Mouse (Mus musculus) heart, postnatal 0 days (tissue): ENCODE data around the gene Mfsd4b5. TPM values are rescaled to one million over a fixed set of nuclear protein-coding genes. Genes with fewer than 3 reads are reported as not detected.
"Not testable (repeated sequence)": the region's sequence is repeated elsewhere in the genome, so short reads cannot be mapped to it uniquely, and the experiment has no call there.

Experiments used
- ATAC-seq: fragments of 200-750 bp; cut with Nextera tagmentation; 2 replicates; pipeline ENCODE4 v1.8.0; 2017; ENCODE audit warnings: low read depth, moderate number of reproducible peaks, moderate library complexity; ENCODE audit not compliant: insufficient read depth
- DNase-seq: peaks from one replicate; pipeline ENCODE4 v3.0.0-alpha.2; 2016; ENCODE audit warnings: low spot score
- H3K27ac ChIP-seq: fragments of 300-500 bp; sonication (generic); 2 replicates; pipeline ENCODE4 v1.5.1; 2014; ENCODE audit warnings: low read depth, mild to moderate bottlenecking
- H3K27me3 ChIP-seq: fragments of 300-500 bp; sonication (generic); 2 replicates; pipeline ENCODE4 v1.6.1; 2014; ENCODE audit warnings: low read length, mixed read lengths; ENCODE audit not compliant: control insufficient read depth, insufficient read depth
- H3K36me3 ChIP-seq: fragments of 300-500 bp; sonication (generic); replicated peaks from 2 replicates; pipeline ENCODE4 v1.6.1; 2014; ENCODE audit warnings: low read length, mixed read lengths; ENCODE audit not compliant: control insufficient read depth, insufficient read depth
- H3K4me1 ChIP-seq: fragments of 300-500 bp; sonication (generic); 2 replicates; pipeline ENCODE4 v1.6.1; 2014; ENCODE audit warnings: antibody characterized with exemption; ENCODE audit not compliant: control insufficient read depth, insufficient read depth
- H3K4me2 ChIP-seq: fragments of 300-500 bp; sonication (generic); 2 replicates; pipeline ENCODE4 v1.6.1; 2014; ENCODE audit warnings: low read depth, mild to moderate bottlenecking, low read length, moderate library complexity
- H3K4me3 ChIP-seq: fragments of 300-500 bp; sonication (generic); 2 replicates; pipeline ENCODE4 v1.5.1; 2014; ENCODE audit warnings: low read depth, low read length
- H3K9ac ChIP-seq: fragments of 300-500 bp; sonication (generic); replicated peaks from 2 replicates; pipeline ENCODE4 v1.6.1; 2014; ENCODE audit warnings: low read depth, low read length, mixed read lengths
- H3K9me3 ChIP-seq: fragments of 300-500 bp; sonication (generic); replicated peaks from 2 replicates; pipeline ENCODE4 v1.6.1; 2016; ENCODE audit warnings: low read length; ENCODE audit not compliant: control insufficient read depth
- CTCF ChIP-seq: IDR thresholded peaks from 2 replicates; pipeline ENCODE4 v1.5.1; 2016; ENCODE audit warnings: antibody characterized with exemption, control low read depth, low read depth
- EP300 ChIP-seq: IDR thresholded peaks from 2 replicates; pipeline ENCODE4 v1.6.1; 2016; ENCODE audit warnings: antibody characterized with exemption, low read depth
- WGBS: fragments of 180-500 bp; shearing (Covaris S2); extraction: QIAGEN DNeasy Blood & Tissue Kit; methylation state at CpG from one replicate; pipeline ENCODE4 v1.1.7; 2014; 5-methylcytosine and 5-hydroxymethylcytosine counted together
- polyA plus RNA-seq: library from polyadenylated mRNA; unstranded; fragments of >200 nt; fragmentation: Nextera tagmentation; extraction: Ambion mirVana; gene quantifications from 2 replicates; pipeline ENCODE4 v1.2.1, GENCODE M21; 2015
- total RNA-seq: library from RNA; depleted of rRNA; stranded (reverse); fragments of >200 nt; gene quantifications from 2 replicates; pipeline ENCODE4 v1.2.3, GENCODE M21; 2014; ENCODE audit warnings: low replicate concordance

The Mfsd4b5 gene
- total and polyA plus RNA-seq, 2 experiments from 2014 or later = 0.14 TPM; not detected in 1

DNA sequence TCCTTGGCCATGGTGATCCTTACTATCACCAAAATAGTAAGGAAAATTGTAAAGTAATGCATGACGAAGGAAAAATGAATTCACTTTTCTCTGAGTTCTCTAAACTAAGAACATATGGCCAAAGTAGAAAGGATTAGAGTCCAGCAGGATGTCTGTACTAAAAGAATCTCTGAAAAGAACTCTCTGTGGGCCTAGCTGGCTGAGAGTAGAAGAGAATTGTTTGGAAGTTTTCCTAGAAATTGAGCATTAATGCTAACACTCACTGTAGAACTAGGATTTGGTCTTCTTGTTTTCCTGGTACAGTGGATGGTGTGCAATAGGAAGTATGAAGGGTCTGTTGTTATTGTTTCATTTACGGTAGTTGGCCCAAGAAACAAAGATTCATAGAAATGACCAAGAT, 31.3 kb downstream of the Mfsd4b5 start:
- 66% methylated on average over 2 of the region's 2 CpGs for WGBS
- H3K9me3 ChIP-seq = no peaks in the 10 kb centered on the region
- no peak for TF ChIP-seq CTCF
- no peaks in the 10 kb centered on the region for H3K36me3 ChIP-seq
- DNase-seq (no peak), ATAC-seq (no peak)
- no peak overlapping the region for H3K27ac ChIP-seq
- no peak overlapping the region for H3K9ac ChIP-seq
- no peak overlapping the region for H3K4me3 ChIP-seq
- no peaks in the 10 kb centered on the region for H3K27me3 ChIP-seq
- peaks cover 9% of the 10 kb centered on the region for H3K4me1 ChIP-seq
- no peak overlapping the region for H3K4me2 ChIP-seq

DNA sequence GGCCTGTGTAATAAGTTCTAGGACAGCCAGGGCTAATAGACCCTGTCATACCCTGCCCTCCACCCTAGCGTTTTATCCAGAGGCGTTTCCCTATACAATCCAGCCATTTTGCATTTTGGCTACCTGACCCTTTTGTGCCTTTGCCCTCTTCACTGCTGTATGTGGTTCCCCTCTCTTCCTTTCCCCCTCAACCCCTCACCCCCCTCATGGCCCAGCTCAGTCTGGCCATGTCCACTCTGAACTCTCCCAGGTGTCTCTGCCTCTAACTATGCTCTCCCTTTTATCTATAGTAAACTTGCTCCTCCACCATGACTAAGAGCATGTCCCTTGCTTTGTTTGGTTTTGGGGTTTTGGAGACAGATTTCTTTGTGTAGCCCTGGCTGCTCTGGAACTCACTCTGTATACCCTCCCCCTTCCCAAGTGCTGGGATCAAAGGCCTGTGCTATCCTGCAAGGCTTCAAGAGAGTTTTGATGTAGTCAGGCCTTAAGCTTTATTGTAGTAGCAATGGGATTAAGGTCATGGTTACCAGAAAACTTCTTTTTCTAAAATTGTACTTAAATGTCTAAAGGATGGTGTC, 37.0 kb downstream of the Mfsd4b5 start:
- WGBS = 92% methylated on average over 2 of the region's 2 CpGs

DNA sequence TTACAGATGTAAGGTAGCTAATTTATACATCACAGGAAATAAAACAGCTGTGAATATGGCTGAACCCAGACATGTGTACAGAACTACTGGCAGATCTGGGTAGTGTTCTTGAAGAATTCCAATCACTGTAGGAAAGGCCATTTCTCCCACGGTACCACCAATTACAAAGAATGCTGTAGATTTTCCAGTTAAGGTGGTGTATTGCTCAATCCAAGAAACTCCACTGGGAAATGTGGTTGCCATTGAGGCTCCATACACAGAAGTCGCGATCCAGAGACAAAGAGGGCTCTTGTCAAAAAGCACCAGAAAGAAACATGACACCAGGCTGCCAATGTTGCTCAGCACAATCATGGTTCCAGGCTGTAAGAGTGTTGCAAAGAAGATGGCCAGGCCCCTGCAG, 39.3 kb downstream of the Mfsd4b5 start:
- ATAC-seq = not testable (repeated sequence)

More for the DNA sequence above, 37.0 kb downstream of the Mfsd4b5 start:
- no peak overlapping the region for H3K4me2 ChIP-seq
- H3K4me1 ChIP-seq = no peaks in the 10 kb centered on the region
- no peaks in the 10 kb centered on the region for H3K27me3 ChIP-seq
- TF ChIP-seq EP300 (no peak), CTCF (no peak)
- H3K4me3 ChIP-seq = no peak overlapping the region
- ATAC-seq = no peak
- H3K9ac ChIP-seq = no peak overlapping the region
- H3K36me3 ChIP-seq = no peaks in the 10 kb centered on the region
- no peaks in the 10 kb centered on the region for H3K9me3 ChIP-seq
- DNase-seq = no peak
- no peak overlapping the region for H3K27ac ChIP-seq

DNA sequence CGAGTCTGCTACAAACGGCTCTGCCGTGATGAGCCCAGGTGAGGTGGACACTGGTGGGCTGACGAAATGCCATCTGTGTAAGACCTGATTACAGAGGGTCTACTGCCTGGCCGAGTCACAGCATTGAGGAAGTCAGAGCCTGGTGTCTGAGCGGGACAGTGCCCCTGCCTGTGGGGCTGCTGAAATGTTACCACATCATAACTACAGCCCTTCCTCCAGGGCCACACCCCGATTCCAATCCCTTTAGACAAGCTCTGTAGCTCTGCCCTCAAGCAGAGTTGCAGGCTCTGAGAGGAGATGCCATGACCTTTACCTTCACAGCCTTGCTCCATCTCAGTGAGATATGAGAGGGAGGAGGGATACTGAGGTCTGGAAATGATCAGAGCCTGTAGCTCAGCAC, 49.9 kb downstream of the Mfsd4b5 start:
- DNase-seq = no peak
- H3K27me3 ChIP-seq = no peaks in the 10 kb centered on the region
- no peak overlapping the region for H3K27ac ChIP-seq
- H3K4me1 ChIP-seq = no peaks in the 10 kb centered on the region
- H3K36me3 ChIP-seq = no peaks in the 10 kb centered on the region
- no peak overlapping the region for H3K4me3 ChIP-seq
- H3K9ac ChIP-seq = no peak overlapping the region
- no peaks in the 10 kb centered on the region for H3K9me3 ChIP-seq
- no peak for ATAC-seq
- TF ChIP-seq EP300 = no peak
- no peak for TF ChIP-seq CTCF
- no peak overlapping the region for H3K4me2 ChIP-seq
- 64% methylated on average over 7 of the region's 7 CpGs for WGBS

More for the DNA sequence above, 39.3 kb downstream of the Mfsd4b5 start:
- not testable (repeated sequence) for H3K4me2 ChIP-seq, DNase-seq, H3K9ac ChIP-seq, H3K4me1 ChIP-seq, H3K9me3 ChIP-seq, H3K27me3 ChIP-seq, H3K36me3 ChIP-seq, H3K4me3 ChIP-seq, H3K27ac ChIP-seq
- WGBS = 88% methylated on average over 3 of the region's 3 CpGs

DNA sequence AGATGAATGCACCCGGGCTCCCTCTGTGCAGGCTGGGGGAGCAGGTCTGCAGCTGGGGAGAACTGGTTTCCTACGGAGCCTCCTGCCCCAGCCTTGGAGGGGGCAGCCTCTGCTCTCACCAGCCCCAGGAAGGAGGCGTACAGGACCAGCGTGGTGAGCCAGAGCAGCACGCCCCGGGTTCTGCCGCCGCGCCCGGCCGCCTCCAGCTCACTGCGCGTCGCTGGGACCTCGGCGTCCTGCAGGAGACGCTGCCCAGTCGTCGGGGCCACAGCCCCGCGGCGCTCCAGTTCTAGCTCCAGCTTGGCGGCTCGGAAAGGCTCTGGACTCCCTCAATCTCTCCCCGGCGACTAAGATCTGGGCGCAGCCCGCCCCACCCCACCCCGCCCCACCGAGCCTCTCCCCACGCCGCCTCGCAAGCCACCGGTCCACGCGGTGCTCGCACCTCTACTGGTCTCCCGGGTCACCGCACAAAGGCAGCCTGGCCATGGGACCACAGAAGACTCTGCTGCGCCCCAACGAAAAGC, 59.8 kb downstream of the Mfsd4b5 start, which contains the start of gene Mfsd4b2:
Gene Mfsd4b2 (minus strand): TSS at position 308 of the 524 bp plus-strand sequence.
- Histone ChIP-seq H3K9ac (0 out of 2 replicates have a peak within 1 kb of the TSS, but pooled peaks have one; percentile 30), H3K27me3 (no peaks in the 10 kb centered on the region), H3K4me3 (peak within 1 kb of the TSS; percentile 45), H3K9me3 (no peaks in the 10 kb centered on the region), H3K27ac (no peak within 1 kb of the TSS), H3K4me2 (peak within 1 kb of the TSS; percentile 69), H3K36me3 (no peaks in the 10 kb centered on the region), H3K4me1 (no peaks in the 10 kb centered on the region)
- peak; percentile 53; the same call in 1 of the 2 replicates for ATAC-seq
- TF ChIP-seq CTCF = peak; percentile 24
- no peak for TF ChIP-seq EP300
- peak; percentile 39 for DNase-seq
- under 1% methylated on average over 39 of the region's 41 CpGs for WGBS

DNA sequence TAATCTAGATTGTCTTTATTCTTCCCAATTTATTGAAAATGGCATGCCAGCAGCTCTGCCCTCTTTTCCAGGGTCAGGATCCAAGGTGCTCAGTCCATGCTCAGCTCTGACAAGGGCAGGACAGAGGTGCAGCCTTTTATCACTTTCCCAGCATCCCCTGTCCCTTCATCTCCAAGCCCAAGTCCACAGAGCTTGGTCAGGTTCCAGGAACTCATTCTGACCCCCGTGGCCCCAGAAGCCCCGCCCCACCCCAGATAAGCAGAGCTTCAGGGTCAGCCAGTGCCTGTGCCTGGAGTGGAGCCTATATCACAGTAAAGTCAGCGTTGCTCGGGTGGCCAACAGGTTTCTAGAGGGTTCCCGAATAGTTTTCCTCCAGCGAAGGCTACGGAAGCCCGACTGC, 61.9 kb downstream of the Mfsd4b5 start:
- DNase-seq, H3K9ac ChIP-seq, H3K27ac ChIP-seq, H3K4me3 ChIP-seq, H3K9me3 ChIP-seq, ATAC-seq, H3K27me3 ChIP-seq, H3K4me2 ChIP-seq, H3K4me1 ChIP-seq, H3K36me3 ChIP-seq: not testable (repeated sequence)
- WGBS = 36% methylated on average over 8 of the region's 8 CpGs
